Mouse (Mus musculus): ENCODE data around the gene Snrpd2.
"Not testable (repeated sequence)": the region's sequence is repeated elsewhere in the genome, so short reads cannot be mapped to it uniquely, and the experiment has no call there.

Gene Snrpd2

DNA sequence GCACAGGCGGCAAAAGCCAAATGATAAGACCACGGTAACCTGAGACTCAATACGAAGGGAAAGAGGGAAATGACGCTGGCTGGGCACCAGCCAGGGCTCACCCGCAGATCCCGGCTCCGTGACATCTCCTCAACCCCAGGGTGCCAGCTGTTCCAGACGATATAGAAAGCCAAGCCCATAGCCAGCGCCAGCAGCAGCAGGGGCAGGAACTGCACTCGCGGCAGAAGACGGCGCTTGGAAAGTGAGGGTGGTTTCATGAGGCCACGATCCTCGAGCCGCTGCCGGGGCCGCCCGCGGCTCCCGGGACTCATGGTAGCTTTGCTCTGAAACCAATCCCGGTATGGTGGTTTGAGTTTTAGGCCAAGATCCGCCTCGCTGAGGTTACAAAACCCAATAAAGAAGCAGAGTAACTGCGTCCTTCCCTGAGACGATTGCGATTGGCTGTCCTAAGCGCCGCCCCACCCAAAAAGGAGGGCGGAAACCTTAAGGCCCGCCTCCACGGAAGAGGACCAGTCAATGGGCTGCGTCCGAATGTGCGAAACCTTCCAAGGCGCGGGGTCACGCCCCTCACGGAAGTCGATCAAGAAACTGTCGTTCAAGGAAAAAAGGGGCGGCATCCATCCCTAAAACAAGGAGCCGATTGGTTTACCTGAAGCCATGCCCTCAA is 514 bp upstream of the Snrpd2 start, which contains the start of gene Qpctl:
Qpctl (minus strand) TSS at position 417 of the 667 bp plus-strand sequence.
- DNase-seq = peak; percentile 99 to 100

DNA sequence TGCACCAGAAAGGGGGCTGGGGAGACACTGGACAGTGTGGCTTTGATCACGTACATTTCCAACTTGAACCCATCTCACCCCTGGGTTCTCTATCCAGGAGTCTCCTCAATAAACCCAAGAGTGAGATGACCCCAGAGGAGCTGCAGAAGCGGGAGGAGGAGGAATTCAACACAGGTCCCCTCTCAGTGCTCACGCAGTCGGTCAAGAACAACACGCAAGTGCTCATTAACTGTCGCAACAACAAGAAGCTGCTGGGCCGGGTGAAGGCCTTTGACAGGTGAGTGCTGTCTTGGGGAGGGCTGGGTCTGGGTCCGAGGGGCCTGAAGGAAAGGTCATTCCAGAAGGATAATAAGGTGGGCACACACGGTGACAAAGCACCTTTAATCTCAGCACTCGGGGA is 1.6 kb downstream of the Snrpd2 start:
- not testable (repeated sequence) for DNase-seq

DNA sequence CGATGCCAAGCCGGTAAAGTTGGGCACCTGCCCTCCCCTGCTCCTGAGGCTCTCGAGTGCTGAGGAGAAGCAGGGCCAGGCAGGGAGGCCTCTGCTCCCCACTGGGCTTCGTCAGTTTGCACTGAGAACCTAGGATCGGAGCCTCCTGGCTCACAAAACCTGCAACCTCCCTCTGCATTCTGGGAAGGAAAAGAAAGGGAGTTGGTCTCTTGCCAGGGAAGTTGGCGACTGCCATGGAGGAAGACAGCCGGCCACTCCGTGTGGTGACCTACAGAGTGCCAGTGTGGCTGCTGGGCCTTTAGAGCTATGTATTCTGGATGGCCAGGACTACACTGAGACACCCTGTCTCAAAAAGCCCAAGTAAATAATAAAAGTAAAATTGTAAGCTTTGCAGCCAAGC is 5.3 kb downstream of the Snrpd2 start:
- DNase-seq = no peak

DNA sequence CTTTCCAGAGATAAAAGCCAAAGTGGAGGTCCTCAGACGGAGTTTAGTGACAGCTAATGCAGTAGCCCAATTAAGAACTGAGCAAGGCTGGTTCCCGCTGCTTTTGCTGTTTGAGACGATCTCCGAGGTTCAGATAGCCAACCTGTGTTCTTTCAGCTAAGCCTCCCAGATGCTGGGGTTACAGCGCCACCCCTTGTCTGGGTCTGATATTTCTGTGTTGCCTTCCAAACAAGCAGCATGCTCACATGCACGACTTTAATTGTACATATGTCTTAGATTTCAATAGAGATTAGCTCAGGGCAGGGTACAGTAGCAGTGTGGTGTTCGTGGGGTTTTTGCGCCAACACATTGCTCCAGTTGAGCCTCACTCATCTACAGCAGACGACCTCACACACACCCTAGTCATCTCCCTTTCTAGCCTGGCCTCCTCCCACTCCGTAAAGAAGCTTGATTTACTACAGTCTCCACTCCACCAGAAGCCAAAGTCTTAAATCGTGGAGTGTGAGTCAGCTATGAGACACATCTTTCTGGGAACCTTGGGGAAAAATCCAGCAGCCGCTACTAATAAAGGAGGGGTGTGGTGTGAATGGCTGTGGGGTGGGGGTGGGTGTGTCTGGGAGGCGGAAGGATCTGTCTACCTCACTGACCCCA is 6.4 kb downstream of the Snrpd2 start:
- no peak for DNase-seq

DNA sequence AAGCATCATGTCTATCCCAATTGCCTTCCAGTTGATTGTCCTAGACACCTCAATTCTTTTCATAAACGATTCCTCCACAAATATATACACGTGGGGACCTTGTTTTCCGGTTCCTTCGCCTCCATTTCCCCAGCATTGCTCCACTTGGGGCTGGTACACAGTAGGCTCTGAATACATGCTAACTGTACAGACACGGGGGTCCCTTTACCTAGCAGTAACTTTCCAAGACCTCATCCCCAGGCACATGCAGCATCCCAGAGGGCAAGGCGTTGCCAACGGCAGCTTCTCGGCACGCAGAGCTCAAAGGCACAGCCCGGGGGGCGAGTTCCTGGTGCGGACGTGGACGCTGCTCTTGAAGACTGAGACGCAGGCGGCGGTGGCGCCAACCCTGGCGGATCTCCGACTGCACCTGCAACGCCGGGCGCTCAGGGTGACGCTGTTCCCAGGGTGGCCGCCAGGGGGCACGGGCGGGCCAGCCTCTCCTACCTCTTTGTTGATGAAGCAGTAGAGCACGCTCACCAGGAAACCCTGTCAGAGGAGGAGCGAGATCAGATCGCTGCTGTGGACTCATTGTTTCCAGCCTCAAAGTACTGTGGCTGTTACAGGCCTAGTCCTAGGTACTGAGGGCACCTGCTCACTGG is 7.8 kb downstream of the Snrpd2 start:
- peak; percentile 92 for DNase-seq

DNA sequence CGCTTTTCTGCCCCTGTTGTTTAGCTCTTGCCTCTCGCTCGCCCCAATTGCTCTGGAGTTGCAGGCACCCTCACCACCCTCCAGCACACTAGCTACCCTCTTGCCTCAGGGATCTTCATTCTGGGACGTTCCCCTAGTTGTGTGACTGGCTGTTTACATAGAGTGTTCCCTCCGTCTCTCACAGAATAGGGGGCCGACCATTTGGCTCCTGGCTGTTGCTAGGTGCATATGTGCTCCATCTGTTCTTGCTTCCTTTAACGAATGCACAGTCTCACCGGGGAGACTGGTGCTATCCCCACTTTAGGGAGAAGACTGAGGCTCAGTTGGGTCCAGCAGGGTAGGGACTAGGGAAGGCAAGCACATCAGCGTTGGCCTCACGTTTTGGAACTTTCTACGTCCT is 9.1 kb downstream of the Snrpd2 start:
- no peak for DNase-seq

DNA sequence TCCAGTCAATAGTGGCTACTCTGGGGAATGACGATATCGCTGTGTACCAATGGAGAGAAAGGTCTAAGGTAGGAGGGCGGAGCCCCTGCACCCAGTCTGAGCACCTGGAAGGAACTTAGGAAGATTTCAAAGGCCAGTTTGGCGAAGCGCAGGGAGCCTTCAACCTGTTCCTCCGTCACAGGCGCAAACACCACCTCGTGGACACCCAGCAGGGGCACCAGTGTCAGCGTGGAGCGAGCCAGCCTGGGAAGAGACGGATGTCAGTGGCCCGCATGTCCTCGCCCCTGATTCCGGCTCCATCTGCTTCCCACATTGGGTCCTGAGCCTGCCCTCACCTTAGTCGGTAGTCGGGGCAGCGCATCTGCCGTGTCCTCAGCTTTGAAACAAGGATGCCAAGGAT is 9.9 kb downstream of the Snrpd2 start:
- DNase-seq = no peak

DNA sequence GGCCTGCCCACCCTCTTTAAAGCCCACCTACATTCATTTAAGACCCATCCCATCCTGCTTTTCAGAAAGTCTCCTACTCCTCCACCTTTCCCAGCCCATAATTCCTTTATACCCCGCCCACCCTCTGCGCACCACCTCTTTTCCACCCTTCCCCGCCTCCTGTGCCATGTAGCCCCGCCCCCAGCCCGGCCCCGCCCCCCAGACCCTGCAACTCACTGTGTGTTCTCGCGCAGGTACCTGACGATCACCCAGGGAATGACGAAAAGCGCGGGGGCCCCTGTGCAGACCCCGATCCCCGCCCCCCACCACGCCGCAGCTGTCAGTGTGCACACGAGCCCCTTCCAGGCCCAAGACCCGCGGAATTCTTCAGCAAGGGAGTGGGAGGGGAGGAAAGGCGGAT is 10.6 kb downstream of the Snrpd2 start:
- peak in 1 of 2 experiments; percentile 43 for DNase-seq

DNA sequence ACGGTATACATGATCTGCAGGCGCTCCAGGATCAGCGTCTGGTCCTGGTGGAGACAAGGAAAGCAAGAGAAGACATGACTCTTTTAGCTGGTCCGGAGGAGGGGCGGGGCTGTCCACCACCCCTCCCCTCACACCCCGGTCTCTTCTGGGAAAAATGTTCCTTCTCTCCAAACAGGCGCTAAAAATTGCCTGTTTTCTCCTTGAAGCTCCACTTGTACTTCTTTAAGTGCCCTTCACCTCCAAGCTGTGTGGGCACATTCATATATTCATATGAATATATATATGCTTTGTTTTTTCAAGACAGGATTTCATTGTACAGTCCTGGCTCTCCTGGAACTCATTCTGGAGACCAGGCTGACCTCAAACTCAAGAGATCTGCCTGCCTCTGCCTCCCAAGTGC is 13.4 kb downstream of the Snrpd2 start:
- no peak for DNase-seq

DNA sequence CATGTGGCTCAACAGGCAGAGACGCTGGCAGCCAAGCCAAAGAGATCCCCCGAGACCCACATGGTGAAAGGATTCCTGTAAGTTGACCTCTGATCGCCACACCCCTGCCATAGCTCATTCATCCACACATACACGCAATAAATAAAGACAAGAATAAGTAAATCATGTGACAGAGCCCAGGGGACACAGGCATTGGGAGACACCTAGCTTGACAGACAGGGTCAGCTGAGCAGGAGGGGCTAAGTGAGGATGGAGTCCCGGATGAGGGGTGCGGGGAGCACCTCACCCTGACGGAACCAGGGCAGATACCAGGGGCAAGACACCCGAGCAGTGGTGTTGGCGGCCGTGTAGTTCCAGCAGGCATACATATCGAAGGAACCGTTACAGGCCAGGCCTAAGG is 14.2 kb downstream of the Snrpd2 start:
- DNase-seq = no peak

DNA sequence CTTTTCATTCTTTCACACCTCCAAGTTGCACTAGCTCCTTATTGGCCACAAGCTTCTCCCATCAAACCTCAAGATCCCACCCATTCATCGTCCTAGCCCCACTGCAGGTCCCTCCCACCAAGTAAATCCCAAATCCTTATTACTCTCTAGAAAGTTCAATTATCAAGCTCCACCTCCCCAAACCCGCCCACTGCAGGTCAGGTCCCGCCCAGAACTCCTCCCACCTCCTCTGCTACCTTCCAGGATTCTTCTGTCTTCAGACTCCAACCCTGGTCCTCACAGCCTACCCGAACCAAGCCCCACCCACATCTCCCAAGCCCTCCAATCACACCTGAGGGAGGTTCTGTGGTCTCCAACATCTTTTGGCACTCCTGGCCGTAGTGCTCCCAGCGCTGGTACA is 14.7 kb downstream of the Snrpd2 start:
- DNase-seq = peak; percentile 42 to 57

DNA sequence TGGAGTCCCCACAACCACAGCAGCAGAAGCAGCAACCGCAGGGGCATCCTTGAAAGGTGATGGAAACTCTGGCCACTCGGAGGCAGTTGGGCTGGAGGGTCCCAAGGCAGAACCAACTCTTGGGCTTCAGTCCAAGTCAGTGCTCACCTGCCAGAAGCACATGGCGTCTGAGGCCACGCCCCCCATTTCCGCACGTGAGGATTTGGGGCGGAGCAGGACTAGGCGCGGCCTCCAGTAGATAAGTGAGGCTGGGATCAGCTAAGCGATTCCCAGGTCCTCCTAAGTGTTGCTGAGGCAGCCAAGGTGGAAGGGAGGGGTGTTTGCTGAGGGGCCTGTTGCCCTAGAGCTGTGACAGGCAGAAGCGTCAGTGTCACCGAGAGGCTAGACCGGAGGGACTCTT is 15.5 kb downstream of the Snrpd2 start:
- no peak for DNase-seq

DNA sequence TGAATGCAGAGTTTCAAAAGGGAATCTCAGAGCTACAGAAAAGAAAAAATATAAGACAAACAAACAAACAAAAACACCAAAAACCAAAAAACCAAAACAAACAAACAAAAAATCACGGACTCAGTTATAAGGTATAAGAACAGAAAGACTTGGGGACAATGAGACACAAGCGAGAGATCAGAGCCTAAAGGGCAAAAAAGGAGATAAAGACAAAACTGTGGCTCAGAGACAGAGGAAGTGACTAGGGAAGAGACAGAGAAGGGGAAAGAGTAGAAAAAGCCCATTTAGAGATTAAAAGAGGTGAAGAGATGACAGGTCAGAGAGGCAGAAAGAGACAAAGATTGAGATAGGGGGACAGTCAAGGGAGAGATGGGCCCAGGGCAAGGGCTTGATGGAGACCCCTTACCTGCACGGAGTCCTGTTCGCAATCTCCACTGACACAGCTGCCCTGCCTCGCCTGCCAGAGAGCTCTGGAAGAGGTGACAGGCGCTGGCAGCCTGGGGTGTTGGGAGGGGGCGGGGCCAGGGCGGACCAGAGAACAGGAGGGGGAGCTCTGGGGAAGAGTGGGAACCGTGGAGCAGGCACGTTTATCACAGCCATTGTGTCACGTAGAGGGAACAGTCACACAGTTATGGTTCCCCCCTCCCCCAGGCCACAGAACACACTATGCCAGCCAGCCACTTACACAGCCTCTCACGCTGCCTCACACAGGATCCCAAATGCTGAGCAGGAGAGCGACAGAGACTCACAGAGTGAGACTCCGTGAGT is 16.3 kb downstream of the Snrpd2 start, which contains the start of gene Gipr:
Gipr (minus strand) TSS at position 472 of the 768 bp plus-strand sequence.
- DNase-seq = no peak

DNA sequence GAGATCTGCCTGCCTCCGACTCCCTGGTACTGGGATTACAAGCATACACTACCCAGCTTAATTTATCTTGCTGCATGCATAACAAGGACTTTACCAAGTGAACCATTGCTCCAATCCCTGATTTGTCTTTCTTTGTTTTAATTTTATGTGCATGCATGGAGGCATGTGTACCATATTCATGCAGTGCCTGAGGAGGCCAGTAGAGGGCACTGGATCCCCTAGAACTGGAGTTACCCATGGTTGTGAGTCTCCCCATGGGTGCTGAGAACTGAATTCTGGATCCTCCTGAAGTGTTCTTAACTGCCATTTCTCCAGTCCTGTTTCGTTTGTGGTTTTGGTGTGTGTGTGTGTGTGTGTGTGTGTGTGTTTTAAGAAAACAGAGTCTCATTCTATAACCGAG is 17.5 kb downstream of the Snrpd2 start:
- DNase-seq = no peak

DNA sequence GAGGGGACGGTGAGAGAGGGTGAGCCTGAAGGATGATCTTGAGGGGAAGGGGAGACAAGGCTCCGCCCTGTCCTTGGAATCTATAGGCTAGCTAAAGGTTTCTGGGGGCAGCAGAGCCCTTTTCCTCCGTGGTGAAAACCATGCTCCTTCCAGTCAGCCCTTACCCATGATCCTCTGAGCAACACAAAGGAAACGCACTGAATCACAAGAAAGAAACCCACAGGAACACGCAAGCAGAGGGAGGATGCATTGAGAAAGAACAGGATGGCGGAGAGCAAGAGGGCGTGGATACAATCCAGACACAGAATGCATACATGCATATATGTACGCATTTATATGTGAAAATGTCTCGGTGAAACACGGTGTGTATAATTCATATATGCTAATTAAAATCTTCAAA is 20.0 kb downstream of the Snrpd2 start:
- no peak for DNase-seq

DNA sequence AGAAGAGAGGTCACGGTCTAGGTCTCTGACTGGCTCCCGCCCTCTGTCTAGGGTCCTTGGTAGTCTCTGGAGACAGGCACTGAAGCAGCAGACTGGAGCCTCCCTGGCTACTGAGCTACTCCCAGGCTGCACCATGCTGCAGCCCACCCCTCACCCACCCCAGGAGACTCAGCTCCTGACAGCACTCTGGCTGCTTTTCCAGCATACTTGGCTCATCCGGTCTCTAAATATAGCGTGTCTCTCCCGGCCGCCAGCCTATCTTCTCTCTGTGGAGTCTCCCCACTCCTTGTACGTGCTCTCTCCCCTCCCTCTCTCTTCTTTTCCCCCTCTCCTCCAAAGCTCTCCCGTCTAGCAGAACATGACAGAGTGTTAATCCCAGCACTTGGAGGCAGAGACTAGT is 20.6 kb downstream of the Snrpd2 start:
- DNase-seq = no peak

DNA sequence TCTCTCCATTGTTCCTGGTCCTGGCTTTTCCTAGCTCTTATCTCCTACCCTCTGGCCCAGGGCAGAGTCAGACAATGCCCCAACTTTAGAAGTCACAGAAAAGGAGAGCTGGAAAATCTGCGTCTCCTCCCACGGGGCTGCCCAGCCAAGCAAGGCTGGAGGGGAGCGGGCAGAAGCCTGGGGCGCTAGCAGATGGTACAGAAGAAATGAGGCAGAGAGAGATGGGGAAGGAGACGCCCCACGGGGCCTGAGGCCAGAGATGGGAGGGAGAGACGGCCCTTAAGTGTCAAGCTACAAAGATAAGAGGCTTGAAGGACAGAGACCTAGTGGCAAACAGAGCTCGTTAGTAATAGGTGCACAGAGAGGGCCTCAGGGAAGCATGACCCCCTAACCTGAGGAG is 22.3 kb downstream of the Snrpd2 start:
- DNase-seq = no peak

DNA sequence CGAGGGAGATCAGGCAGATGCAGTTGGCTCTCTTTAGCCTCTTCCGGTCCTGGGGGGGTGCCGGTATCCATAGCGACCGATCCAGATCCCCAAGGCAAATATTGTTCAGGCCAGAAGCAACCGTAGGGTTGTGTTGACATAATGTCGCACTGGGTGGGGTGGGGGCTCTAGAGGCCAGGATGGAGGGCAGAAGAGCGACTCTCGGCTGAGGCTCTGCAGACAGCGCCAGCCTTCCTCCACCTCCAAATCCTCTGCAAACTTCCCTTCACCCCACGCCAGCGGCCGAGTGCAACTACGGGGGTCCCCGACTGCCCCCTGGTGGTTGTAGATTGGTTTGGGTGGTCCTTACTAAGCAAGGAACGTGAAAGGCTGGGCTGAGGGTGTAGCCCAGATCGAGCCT is 23.4 kb downstream of the Snrpd2 start:
- peak; percentile 84 to 93 for DNase-seq

DNA sequence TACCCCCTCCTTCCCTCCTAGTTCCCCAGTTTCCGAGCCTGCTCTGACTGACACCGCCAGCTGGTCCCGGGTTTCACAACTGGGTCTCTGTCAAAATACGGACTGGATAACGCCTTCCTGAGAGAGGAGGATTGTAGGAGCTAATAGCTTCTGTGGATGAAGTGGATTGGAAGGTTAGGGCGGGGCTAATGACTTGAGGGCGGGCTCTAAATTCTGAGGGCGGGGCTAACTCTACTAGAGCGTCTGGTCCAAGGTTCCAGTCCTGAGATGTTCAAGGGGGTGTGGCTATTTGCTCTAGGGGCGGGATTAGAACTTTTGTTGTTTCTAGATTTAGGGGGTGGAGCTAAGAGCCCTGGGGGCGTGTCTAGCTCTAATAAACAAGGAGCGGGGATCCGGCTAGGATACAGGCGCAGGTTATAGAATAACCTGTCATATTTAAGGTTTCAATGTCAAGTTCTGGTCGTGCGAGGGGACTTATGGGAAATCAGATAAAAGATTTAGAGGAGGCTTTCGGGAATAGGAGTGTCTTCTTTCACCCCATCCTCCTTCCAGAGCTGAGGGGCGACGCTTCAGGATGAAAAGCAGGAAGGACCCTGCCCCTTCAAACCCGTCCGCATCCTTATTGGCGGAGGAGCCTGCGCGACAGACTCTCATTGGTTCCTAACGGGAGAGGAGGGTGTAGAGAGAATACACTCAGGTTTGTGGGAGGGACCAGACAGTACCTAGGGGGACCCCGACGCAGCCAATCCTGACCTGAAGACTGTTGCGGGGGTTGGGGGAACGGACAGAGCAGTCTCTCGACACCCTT is 26.4 kb downstream of the Snrpd2 start, which contains the start of gene Eml2:
Eml2 (plus strand) TSS at position 714 of the 808 bp plus-strand sequence.
- DNase-seq = peak; percentile 50 to 58

DNA sequence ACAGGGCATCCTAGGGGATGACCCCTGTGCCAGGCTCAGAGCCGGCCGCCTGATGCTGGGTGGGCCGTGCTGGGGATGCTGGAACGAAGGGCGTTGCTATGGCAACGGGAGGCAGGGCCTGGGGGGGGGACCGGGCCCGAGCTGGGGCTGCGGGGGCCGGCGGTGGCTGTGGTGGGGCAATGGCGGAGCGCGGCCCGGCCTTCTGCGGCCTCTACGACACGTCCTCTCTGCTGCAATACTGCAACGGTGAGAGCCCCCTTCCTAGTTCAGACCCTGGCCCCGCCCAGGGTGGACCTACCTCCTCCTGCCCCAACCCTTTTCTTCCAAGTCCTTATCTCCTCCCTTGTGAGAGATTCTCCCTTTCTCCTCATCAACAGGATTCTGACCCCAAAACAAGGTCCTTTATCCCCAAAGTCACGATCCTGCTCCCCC is 27.0 kb downstream of the Snrpd2 start:
- no peak for DNase-seq

DNA sequence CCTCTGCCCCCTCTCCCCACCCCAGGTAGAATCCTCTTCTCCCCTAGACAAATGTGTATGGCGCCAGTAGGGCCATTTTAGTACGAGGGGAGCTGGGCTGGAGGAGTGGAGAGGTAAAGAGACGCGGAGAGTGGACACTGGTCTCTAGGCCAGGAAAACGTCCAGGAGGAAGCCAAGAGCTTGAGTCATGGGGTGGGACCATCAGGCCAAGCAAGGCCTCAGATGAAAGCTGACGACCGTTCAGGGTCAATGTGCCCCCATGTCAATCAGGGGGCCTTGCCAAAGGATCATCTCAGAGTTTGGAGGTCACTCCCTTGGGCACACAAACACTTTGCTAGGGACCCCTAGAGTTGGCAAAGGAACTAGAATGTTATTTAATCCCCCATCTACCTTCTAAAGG is 27.7 kb downstream of the Snrpd2 start:
- no peak for DNase-seq

DNA sequence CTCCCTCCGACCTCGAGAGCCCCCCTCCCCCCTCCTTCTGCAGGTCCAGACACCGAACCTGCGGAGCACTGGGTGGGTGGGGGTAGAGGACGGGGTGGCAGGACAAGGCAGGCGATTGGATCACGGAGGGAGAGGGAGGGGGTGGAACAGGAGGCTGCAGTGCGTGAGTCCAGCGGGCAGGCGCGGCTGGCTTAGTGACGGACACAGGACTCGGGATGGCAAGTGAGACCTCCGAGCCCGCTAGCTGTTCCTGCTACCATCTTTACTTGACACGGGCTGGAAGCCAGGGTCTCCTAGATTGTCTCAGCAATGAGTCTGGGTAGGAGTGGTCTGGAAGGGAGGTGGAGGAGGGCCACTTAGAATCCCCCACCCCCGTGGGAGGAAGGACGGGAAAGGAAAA is 28.5 kb downstream of the Snrpd2 start:
- DNase-seq = no peak
